Mouse (Mus musculus): ENCODE measurements around the gene Gm9049.
A peak's percentile ranks its signal among the peaks of the same experiment; 100 is the strongest.
"Not testable (repeated sequence)": the region's sequence is repeated elsewhere in the genome, so short reads cannot be mapped to it uniquely, and the experiment has no call there.

The Gm9049 gene

DNA sequence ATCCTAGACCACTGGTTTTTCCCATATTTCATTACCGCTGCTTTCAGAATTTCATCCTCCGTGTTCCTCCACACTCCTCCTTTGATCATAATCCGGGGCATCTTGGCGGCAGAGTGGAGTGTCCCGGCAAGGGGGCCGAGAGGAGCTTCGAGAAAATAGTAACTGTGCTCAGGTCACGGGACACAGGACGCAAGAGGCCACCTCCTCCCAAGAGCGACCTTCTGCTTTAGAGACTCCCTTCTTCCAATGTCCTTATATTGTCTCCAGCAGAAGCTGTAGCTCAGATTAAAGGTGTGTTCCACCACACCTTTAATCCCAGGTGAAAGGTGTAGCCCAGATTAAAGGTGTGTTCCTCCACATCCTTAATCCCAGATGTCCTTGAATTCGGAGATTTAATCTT, at the start of gene Gm9049:
Gene Gm9049, minus strand, starts transcription at position 101 of the 400 bp plus-strand sequence.
- not testable (repeated sequence) for DNase-seq (ENCODE audit: low read depth, low spot score)

DNA sequence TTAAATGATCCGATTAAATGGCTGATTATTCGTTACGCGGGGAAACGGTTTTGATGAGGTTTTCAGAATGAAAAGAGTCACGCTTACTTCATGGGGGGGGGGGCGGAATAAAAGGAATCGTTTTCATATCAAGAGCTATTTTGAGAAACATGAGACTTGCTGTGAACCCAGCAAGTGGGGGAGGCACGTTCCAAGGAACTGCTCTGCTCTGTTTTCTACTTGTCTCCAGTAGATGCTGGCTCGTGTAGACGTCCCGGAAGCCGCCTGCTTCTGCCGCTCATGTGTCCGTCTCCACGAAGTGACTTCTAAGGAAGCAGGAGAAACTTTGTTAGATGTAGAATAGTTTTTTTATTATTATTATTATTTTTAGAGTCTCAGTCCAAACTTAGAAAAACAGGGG, 46.0 kb upstream of the Gm9049 start:
- DNase-seq (ENCODE audit: low read depth, low spot score): no peak

DNA sequence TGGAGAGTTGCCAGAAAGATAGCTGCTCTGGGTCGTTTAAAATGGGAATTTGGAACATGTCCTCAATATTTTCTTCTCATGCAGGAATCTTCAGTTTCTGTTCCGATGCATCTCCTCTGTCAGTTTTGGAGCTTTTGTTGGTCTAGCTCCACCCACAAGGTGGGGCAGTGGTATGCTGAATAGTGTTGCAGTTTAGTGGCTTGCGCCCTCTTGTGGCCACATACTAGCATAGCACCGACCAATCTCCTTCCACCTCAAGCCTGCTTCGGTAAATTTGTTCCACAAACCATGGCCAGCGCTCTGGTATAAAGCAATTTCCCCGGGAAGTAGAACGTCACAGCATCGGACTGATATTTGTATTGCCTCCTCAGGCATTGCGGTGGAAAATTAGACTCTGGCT, 16.5 kb upstream of the Gm9049 start:
- DNase-seq (ENCODE audit: low read depth, low spot score): peak; percentile 87

DNA sequence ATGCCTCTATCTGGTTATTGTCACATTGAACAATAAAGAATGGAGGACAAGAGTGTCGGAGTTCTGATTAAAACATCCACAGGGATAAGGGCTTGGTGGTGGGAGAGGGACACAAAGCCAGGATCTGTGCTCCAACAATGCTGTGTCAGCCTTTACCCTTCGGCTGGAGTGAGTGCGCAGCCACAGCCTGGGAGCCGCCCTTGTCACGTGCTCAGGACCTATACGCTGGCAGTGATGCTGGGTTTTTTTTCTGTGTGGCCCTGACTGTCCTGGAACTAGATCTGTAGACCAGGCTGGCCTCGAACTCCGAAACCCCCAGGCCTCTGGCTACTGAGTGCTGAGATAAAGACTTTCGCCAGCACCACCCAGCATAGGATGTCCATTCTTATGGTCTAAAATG, 15.6 kb upstream of the Gm9049 start:
- DNase-seq (ENCODE audit: low read depth, low spot score): no peak

DNA sequence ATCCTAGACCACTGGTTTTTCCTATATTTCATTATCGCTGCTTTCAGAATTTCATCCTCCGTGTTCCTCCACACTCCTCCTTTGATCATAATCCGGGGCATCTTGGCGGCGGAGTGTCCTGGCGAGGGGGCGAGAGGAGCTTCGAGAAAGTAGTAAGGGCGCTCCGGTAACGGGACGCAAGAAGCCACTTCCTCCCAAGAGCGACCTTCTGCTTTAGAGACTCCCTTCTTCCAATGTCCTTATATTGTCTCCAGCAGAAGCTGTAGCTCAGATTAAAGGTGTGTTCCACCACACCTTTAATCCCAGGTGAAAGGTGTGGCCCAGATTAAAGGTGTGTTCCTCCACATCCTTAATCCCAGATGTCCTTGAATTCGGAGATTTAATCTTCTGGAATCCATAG, 5.3 kb downstream of the Gm9049 start, which contains the start of gene Gm9048:
Gene Gm9048, minus strand, starts transcription at position 101 of the 400 bp plus-strand sequence.
- DNase-seq (ENCODE audit: low read depth, low spot score): not testable (repeated sequence)

- not testable (repeated sequence) for DNase-seq (ENCODE audit: low read depth, low spot score)
Measured at GRCm38 (mm10) chr10:118343155-118343554, 10.8 kb downstream of the Gm9049 start, which contains the start of gene Gm9046. Gene Gm9046, minus strand, starts transcription at chr10:118343255.

DNA sequence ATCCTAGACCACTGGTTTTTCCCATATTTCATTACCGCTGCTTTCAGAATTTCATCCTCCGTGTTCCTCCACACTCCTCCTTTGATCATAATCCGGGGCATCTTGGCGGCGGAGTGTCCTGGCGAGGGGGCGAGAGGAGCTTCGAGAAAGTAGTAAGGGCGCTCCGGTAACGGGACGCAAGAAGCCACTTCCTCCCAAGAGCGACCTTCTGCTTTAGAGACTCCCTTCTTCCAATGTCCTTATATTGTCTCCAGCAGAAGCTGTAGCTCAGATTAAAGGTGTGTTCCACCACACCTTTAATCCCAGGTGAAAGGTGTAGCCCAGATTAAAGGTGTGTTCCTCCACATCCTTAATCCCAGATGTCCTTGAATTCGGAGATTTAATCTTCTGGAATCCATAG, 16.2 kb downstream of the Gm9049 start, which contains the start of gene Gm9045:
Gene Gm9045, minus strand, starts transcription at position 101 of the 400 bp plus-strand sequence.
- DNase-seq (ENCODE audit: low read depth, low spot score): not testable (repeated sequence)

DNA sequence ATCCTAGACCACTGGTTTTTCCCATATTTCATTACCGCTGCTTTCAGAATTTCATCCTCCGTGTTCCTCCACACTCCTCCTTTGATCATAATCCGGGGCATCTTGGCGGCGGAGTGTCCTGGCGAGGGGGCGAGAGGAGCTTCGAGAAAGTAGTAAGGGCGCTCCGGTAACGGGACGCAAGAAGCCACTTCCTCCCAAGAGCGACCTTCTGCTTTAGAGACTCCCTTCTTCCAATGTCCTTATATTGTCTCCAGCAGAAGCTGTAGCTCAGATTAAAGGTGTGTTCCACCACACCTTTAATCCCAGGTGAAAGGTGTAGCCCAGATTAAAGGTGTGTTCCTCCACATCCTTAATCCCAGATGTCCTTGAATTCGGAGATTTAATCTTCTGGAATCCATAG, 21.6 kb downstream of the Gm9049 start, which contains the start of gene Gm9044:
Gene Gm9044, minus strand, starts transcription at position 101 of the 400 bp plus-strand sequence.
- not testable (repeated sequence) for DNase-seq (ENCODE audit: low read depth, low spot score)

- DNase-seq (ENCODE audit: low read depth, low spot score): not testable (repeated sequence)
Measured at GRCm38 (mm10) chr10:118326869-118327268, 27.0 kb downstream of the Gm9049 start, which contains the start of gene Gm9040. Gene Gm9040, minus strand, starts transcription at chr10:118326969.

GRCm38 (mm10) chr10:118319024-118319423, 34.9 kb downstream of the Gm9049 start:
- no peak for DNase-seq (ENCODE audit: low read depth, low spot score)

GRCm38 (mm10) chr10:118302133-118302532, 51.8 kb downstream of the Gm9049 start:
- DNase-seq (ENCODE audit: low read depth, low spot score): not testable (repeated sequence)
